9 mouse cellular contexts compared by ENCODE assay signal in the genomic region with DNA sequence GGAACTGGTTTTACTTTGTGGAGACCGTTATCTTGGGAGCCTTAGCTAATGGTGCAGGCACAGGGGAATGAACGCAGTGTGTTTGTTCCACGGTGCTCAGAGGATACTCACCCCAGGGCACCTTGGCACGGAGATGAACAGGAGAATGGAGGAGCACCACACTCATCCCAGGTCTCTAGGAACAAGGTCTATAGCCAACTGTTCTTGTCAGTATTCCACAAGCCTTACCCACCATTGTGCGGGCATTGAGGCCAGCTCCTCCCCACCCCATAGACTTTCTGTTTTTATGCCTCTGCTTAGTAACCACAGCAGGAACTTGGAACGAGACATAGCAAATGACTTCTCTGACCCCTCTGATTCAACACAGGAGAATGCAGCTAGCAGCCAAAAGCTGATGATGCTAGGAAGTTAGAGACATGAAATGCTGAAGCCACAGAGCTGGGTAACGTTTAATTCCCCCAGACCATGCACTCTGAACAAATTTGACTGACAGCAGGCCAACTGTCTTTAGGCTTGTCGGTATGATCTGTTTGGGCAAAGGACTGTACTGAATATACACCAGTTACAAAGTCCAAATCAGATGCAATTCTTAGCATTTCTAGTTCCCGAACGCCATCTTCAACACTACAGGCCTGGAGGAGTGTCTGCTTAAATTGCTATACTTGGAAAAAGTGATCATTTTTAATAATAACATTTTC.
DNase-seq lines count a peak whose midpoint lies in the region; ATAC-seq and TF ChIP-seq lines count a peak whose summit lies in the region.
"Had no signal": no experiment of that assay in that cellular context is flagged by ENCODE, and none has a peak within 500 bp of the region (broad histone marks: within the 10 kb centered on the region; RNA-seq: fewer than 3 reads in every experiment).

No protein-coding gene starts in this region.

- H3K9ac ChIP-seq in heart, embryonic 15.5 days = no peak overlapping the region
- no peak overlapping the region for H3K9ac ChIP-seq in limb, embryonic 14.5 days (ENCODE audit: low read depth, low read length, severe bottlenecking)
- no peak overlapping the region for H3K9ac ChIP-seq in stomach, embryonic 14.5 days (replicated peaks; ENCODE audit: low read depth, low read length)
- no peak overlapping the region for H3K9ac ChIP-seq in liver, embryonic 12.5 days

- no peaks in the 10 kb centered on the region for H3K4me1 ChIP-seq in heart, embryonic 15.5 days (replicated peaks)
- no peaks in the 10 kb centered on the region for H3K4me1 ChIP-seq in limb, embryonic 14.5 days (ENCODE audit: control insufficient read depth, insufficient read depth, low read length)
- H3K4me1 ChIP-seq in stomach, embryonic 14.5 days (ENCODE audit: control insufficient read depth, insufficient read depth, low read length) = no peaks in the 10 kb centered on the region
- no peaks in the 10 kb centered on the region for H3K4me1 ChIP-seq in liver, embryonic 12.5 days

- H3K27ac ChIP-seq in heart, embryonic 15.5 days = no peak overlapping the region
- no peak overlapping the region for H3K27ac ChIP-seq in limb, embryonic 14.5 days (replicated peaks; ENCODE audit: low read depth, low read length)
- H3K27ac ChIP-seq in stomach, embryonic 14.5 days (ENCODE audit: low read length) = no peak overlapping the region
- no peak overlapping the region for H3K27ac ChIP-seq in liver, embryonic 12.5 days

- no peak overlapping the region for H3K4me3 ChIP-seq in heart, embryonic 15.5 days
- H3K4me3 ChIP-seq in limb, embryonic 14.5 days (replicated peaks; ENCODE audit: low read length) = no peak overlapping the region
- no peak overlapping the region for H3K4me3 ChIP-seq in stomach, embryonic 14.5 days (ENCODE audit: low read depth, low read length)
- no peak overlapping the region for H3K4me3 ChIP-seq in liver, embryonic 12.5 days

- peak; percentile 22 to 24 for DNase-seq in cerebellum, postnatal 25 days
- no peak for DNase-seq in cerebellum, adult 11-12 months
- peak; percentile 19 to 58 for DNase-seq in adrenal gland, postnatal 36 days
- peak; percentile 24 for DNase-seq in limb, embryonic 14.5 days (ENCODE audit: low spot score)
- DNase-seq in left cerebral cortex, postnatal 36 days (ENCODE audit: low spot score in 2 of 2) = no peak

- H3K36me3 ChIP-seq in heart, embryonic 15.5 days = no peaks in the 10 kb centered on the region
- no peaks in the 10 kb centered on the region for H3K36me3 ChIP-seq in limb, embryonic 14.5 days (ENCODE audit: control insufficient read depth, insufficient read depth, low read length)
- H3K36me3 ChIP-seq in stomach, embryonic 14.5 days (ENCODE audit: control insufficient read depth, insufficient read depth, low read length) = no peaks in the 10 kb centered on the region
- no peaks in the 10 kb centered on the region for H3K36me3 ChIP-seq in liver, embryonic 12.5 days

- TF ChIP-seq POLR2A in limb, embryonic 14.5 days (IDR thresholded peaks at IDR 0.05; ENCODE audit: borderline replicate concordance, extremely low read depth, insufficient read depth, insufficient read length) = no peak

- WGBS in heart, embryonic 15.5 days = 54% methylated on average over 10 of the region's 10 CpGs
- WGBS in limb, embryonic 14.5 days = 50% methylated on average over 10 of the region's 10 CpGs
- WGBS in stomach, embryonic 14.5 days = 45% methylated on average over 10 of the region's 10 CpGs
- WGBS in liver, embryonic 12.5 days (ENCODE audit: insufficient replicate concordance) = 58% methylated on average over 10 of the region's 10 CpGs

- intact Hi-C loops in left cerebral cortex, postnatal 36 days (cut with DNase I) = no loop called here

- H3K27me3 ChIP-seq in heart, embryonic 15.5 days = no peaks in the 10 kb centered on the region
- H3K27me3 ChIP-seq in limb, embryonic 14.5 days (ENCODE audit: control insufficient read depth, insufficient read depth, low read length) = no peaks in the 10 kb centered on the region
- H3K27me3 ChIP-seq in stomach, embryonic 14.5 days (ENCODE audit: control insufficient read depth, insufficient read depth, low read length) = no peaks in the 10 kb centered on the region
- no peaks in the 10 kb centered on the region for H3K27me3 ChIP-seq in liver, embryonic 12.5 days (replicated peaks)
- H3K27me3 ChIP-seq: CH12.LX had no signal

- ATAC-seq in heart, embryonic 15.5 days (replicated peaks; ENCODE audit: insufficient number of reproducible peaks, insufficient read depth, low FRiP score, low read depth) = 0 out of 2 replicates have a peak, but pooled peaks have one; percentile 36
- no peak; the same call in 1 of the 2 replicates for ATAC-seq in limb, embryonic 14.5 days (ENCODE audit: low FRiP score, low read depth)
- peak; percentile 44; the same call in 1 of the 2 replicates for ATAC-seq in stomach, embryonic 14.5 days (ENCODE audit: insufficient number of reproducible peaks, insufficient read depth, low FRiP score, low read depth)
- no peak for ATAC-seq in liver, embryonic 12.5 days

- no peaks in the 10 kb centered on the region for H3K9me3 ChIP-seq in heart, embryonic 15.5 days (replicated peaks)
- no peaks in the 10 kb centered on the region for H3K9me3 ChIP-seq in limb, embryonic 14.5 days (ENCODE audit: control insufficient read depth, low read length)
- H3K9me3 ChIP-seq in stomach, embryonic 14.5 days (ENCODE audit: control insufficient read depth, low read depth, low read length) = no peaks in the 10 kb centered on the region
- H3K9me3 ChIP-seq in liver, embryonic 12.5 days (replicated peaks) = no peaks in the 10 kb centered on the region

- H3K4me2 ChIP-seq in heart, embryonic 15.5 days = no peak overlapping the region
- H3K4me2 ChIP-seq in limb, embryonic 14.5 days (replicated peaks; ENCODE audit: low read depth, low read length, severe bottlenecking) = peak overlapping the region; percentile 37
- H3K4me2 ChIP-seq in stomach, embryonic 14.5 days (replicated peaks; ENCODE audit: low read depth, low read length) = peak overlapping the region; percentile 8; the same call in 1 of the 2 replicates
- H3K4me2 ChIP-seq in liver, embryonic 12.5 days = no peak overlapping the region

Comparison
In these comparisons a context has a peak if more than half of its experiments do, and no peak if none do; other contexts are left out.
1. DNase-seq: peak in cerebellum, postnatal 25 days (2 of 2), adrenal gland, postnatal 36 days (2 of 2) and limb, embryonic 14.5 days (single experiment); none in cerebellum, adult 11-12 months (single experiment) and left cerebral cortex, postnatal 36 days (0 of 2).
2. ATAC-seq: peak in heart, embryonic 15.5 days (single experiment) and stomach, embryonic 14.5 days (single experiment); none in limb, embryonic 14.5 days (single experiment) and liver, embryonic 12.5 days (single experiment).
3. H3K4me2 ChIP-seq: peak in limb, embryonic 14.5 days (single experiment) and stomach, embryonic 14.5 days (single experiment); none in heart, embryonic 15.5 days (single experiment) and liver, embryonic 12.5 days (single experiment).